Mouse (Mus musculus) erythroblast, embryonic 14.5 days (primary cell): Measurements from ENCODE around the gene Tacr1.

Experiments
- GATA1 ChIP-seq: IDR thresholded peaks from 2 replicates; pipeline ENCODE4 v1.6.1; 2012; ENCODE audit warnings: low read length, inconsistent platforms, mixed read lengths
- TAL1 ChIP-seq: IDR thresholded peaks from 3 replicates; pipeline ENCODE4 v1.6.1; 2012; ENCODE audit warnings: low read length, inconsistent platforms, mixed read lengths

- TF ChIP-seq GATA1 (no peak), TAL1 (no peak)
These were observed at the start of gene Tacr1 for GRCm38 (mm10) chr6:82401595-82402451.
